Mouse (Mus musculus): ENCODE measurements at regions not wholly inside any gene's neighbourhood (a gene's known extent, or its start where the extent isn't known, plus 50 kb on each side); places are given as distances from the start of the nearest gene placed in this dataset.
A peak's percentile ranks its signal among the peaks of the same experiment; 100 is the strongest.

DNA sequence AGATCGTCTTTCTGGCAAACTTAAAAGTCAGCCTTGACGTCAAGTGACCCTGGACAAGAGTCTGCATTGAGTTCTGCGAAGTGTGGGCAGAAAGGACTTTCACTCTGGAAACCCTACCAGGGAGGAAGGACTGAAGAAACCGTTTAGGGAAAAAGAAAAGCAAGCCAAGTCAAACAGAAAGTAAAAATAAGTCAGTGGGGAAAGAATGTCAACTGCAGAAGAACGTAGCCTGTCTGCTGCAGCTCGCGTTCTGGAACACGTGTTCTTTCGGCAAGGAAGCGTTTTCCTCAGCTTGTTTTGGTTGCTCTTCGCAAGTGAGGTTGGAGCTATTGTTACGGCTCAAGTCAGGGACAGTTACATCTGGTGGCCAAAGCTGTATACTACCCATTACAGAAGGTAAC, 147.1 kb upstream of the Klf6 start:
- H3K27ac ChIP-seq (ENCODE audit: low read length), result peak overlapping the region; percentile 59
- WGBS, result 26% methylated on average over 12 of the region's 12 CpGs
- H3K9ac ChIP-seq (replicated peaks; ENCODE audit: low read length), result 0 out of 2 replicates have a peak overlapping the region, but pooled peaks have one; percentile 7

DNA sequence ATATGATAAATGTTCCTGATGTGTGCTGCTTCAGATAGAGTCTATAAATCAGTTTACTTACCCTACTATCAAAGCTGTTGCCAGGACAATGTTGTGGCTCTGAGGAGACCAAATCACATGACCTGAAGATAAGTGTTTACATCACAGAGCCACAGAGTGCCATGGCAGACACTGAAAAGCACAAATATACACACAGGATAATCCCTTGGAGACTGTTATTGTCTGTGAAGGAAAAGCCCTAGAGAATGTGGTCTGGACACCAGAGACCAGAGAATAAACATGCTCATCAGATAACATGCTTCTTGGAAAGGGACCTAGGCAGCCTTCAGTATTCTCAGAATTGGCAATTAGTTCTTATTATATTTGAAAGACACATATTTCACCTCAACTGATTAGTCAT, 146.5 kb upstream of the Klf6 start:
- Histone ChIP-seq H3K4me1 (ENCODE audit: insufficient read depth, low read length) (peaks cover 7% of the 10 kb centered on the region; the same call in 1 of the 2 replicates), H3K9me3 (ENCODE audit: low read length) (no peaks in the 10 kb centered on the region), H3K4me2 (replicated peaks; ENCODE audit: low read depth, low read length) (peak overlapping the region; percentile 48), H3K4me3 (ENCODE audit: low read length) (no peak overlapping the region), H3K27me3 (ENCODE audit: insufficient read depth, low read length) (no peaks in the 10 kb centered on the region), H3K36me3 (ENCODE audit: insufficient read depth, low read length) (no peaks in the 10 kb centered on the region), H3K27ac (ENCODE audit: low read length) (no peak overlapping the region), H3K9ac (replicated peaks; ENCODE audit: low read length) (no peak overlapping the region)
- no peak for ATAC-seq (ENCODE audit: low FRiP score, low TSS enrichment)

More for the DNA sequence above, 147.1 kb upstream of the Klf6 start:
- H3K4me2 ChIP-seq (replicated peaks; ENCODE audit: low read depth, low read length), result peak overlapping the region; percentile 48
- ATAC-seq (ENCODE audit: low FRiP score, low TSS enrichment), result peak; percentile 51
- H3K4me1 ChIP-seq (ENCODE audit: insufficient read depth, low read length), result peaks cover 7% of the 10 kb centered on the region; the same call in 1 of the 2 replicates
- H3K27me3 ChIP-seq (ENCODE audit: insufficient read depth, low read length), result no peaks in the 10 kb centered on the region
- no peaks in the 10 kb centered on the region for H3K36me3 ChIP-seq (ENCODE audit: insufficient read depth, low read length)
- peak overlapping the region; percentile 32 for H3K4me3 ChIP-seq (ENCODE audit: low read length)
- no peaks in the 10 kb centered on the region for H3K9me3 ChIP-seq (ENCODE audit: low read length)

DNA sequence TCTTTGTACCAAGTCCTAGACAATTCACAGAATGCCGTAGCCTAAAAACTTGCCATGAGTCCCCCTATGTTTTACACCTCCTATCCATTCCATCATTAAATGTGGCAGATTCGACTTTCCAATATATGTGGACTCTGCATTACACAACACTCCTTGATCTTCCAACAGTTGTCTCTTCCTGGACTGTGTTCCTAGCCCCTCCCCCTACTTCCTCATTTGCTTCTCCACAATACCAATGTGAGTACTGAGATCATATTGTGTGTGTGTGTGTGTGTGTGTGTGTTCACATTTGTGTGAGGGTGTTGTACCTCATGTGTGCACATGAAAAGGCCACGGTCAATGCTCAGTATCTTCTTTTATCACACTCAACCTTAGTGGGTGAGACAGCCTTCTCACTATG, 144.5 kb upstream of the Klf6 start:
- Histone ChIP-seq H3K27me3 (ENCODE audit: insufficient read depth, low read length) (no peaks in the 10 kb centered on the region), H3K4me2 (replicated peaks; ENCODE audit: low read depth, low read length) (no peak overlapping the region), H3K4me1 (ENCODE audit: insufficient read depth, low read length) (peaks cover 7% of the 10 kb centered on the region; the same call in 1 of the 2 replicates), H3K9me3 (ENCODE audit: low read length) (no peaks in the 10 kb centered on the region), H3K27ac (ENCODE audit: low read length) (no peak overlapping the region), H3K4me3 (ENCODE audit: low read length) (no peak overlapping the region), H3K36me3 (ENCODE audit: insufficient read depth, low read length) (no peaks in the 10 kb centered on the region), H3K9ac (replicated peaks; ENCODE audit: low read length) (no peak overlapping the region)
- no peak for ATAC-seq (ENCODE audit: low FRiP score, low TSS enrichment)
- WGBS, result 82% methylated on average over 3 of the region's 3 CpGs

DNA sequence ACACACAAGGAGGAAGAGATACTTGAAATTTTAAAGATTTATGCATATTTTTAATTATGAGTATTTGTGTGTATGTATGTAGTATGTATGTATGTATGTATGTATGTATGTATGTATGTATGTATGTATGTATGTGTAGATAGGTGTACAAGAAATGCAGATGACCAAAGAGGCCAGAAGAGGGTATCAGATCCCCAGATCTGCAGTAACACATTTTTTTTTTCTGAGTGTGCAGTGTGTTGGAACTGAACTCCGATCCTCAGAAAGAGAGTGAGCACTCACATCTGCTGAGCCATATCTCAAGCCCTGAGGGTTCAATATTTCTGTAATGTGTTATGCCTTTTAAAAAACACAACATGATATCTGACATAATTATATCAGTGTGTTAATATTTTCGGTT, 138.0 kb upstream of the Klf6 start:
- no peak overlapping the region for H3K4me3 ChIP-seq (ENCODE audit: low read length)
- H3K27ac ChIP-seq (ENCODE audit: low read length), result no peak overlapping the region
- no peaks in the 10 kb centered on the region for H3K4me1 ChIP-seq (ENCODE audit: insufficient read depth, low read length)
- no peak overlapping the region for H3K4me2 ChIP-seq (replicated peaks; ENCODE audit: low read depth, low read length)
- ATAC-seq (ENCODE audit: low FRiP score, low TSS enrichment), result no peak
- no peaks in the 10 kb centered on the region for H3K36me3 ChIP-seq (ENCODE audit: insufficient read depth, low read length)
- H3K9ac ChIP-seq (replicated peaks; ENCODE audit: low read length), result no peak overlapping the region
- WGBS, result 84% methylated on average over 2 of the region's 2 CpGs
- H3K9me3 ChIP-seq (ENCODE audit: low read length), result no peaks in the 10 kb centered on the region
- H3K27me3 ChIP-seq (ENCODE audit: insufficient read depth, low read length), result no peaks in the 10 kb centered on the region

DNA sequence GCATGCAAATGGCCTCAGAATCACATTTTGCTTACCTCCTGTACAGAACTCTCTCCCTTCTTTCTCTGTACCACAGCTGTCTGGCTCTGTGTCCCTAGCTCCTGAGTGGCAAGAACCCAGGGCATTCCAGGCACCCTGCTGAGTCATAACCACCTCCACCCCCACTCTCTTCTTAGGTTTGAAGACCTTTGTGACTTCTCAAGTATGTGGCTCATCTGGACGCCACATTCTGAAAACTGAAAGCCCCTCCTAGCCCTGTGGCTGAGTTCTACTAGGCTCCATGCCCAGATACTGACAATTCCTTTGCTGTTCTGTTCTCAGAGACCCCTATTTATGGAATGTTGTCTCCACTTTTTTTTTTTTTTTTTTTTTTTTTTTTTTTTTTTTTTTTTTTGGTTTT, 136.9 kb upstream of the Klf6 start:
- no peaks in the 10 kb centered on the region for H3K4me1 ChIP-seq (ENCODE audit: insufficient read depth, low read length)
- no peaks in the 10 kb centered on the region for H3K36me3 ChIP-seq (ENCODE audit: insufficient read depth, low read length)
- H3K4me2 ChIP-seq (replicated peaks; ENCODE audit: low read depth, low read length), result no peak overlapping the region
- ATAC-seq (ENCODE audit: low FRiP score, low TSS enrichment), result no peak
- no peak overlapping the region for H3K9ac ChIP-seq (replicated peaks; ENCODE audit: low read length)
- no peaks in the 10 kb centered on the region for H3K27me3 ChIP-seq (ENCODE audit: insufficient read depth, low read length)
- 72% methylated on average over 1 of the region's 1 CpGs for WGBS
- H3K4me3 ChIP-seq (ENCODE audit: low read length), result no peak overlapping the region
- H3K27ac ChIP-seq (ENCODE audit: low read length), result no peak overlapping the region
- no peaks in the 10 kb centered on the region for H3K9me3 ChIP-seq (ENCODE audit: low read length)

DNA sequence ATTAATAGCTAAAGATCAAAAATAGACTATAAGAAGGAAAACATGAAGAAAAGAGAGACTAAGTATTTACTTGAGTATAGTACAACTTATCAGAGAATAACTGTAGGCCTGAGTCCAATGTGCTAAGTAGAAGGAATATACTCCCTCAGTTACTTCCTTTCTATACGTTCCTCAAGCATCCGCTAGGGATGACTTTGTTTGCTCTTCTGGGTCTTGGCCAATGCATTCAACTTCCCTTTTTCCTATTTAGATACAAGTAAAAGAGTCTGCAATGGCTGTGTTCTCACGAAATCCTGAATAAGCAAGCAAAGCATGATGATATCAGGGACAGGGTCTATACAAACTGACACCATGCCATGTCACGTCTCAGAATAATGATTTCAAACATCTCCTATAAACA, 135.3 kb upstream of the Klf6 start:
- 86% methylated on average over 4 of the region's 4 CpGs for WGBS
- ATAC-seq (ENCODE audit: low FRiP score, low TSS enrichment), result no peak

DNA sequence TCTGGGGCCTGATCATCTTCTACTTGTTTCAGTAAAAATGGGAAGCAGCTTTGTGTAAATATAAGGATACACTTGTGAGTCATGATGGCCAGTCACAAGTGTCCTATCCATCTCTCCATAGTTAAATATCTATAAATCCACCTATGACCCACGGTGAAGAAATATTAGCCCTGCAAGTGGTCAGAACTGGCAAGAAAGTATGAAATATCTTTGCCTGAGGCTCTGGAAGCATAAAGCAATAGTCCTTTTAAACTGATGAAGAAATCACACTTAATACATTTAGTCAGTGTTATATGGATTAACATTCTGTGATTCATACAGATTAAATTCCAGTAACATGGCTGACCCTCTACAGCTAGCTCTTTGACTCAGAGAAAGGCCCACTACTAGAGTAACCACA, 134.8 kb upstream of the Klf6 start:
- no peaks in the 10 kb centered on the region for H3K27me3 ChIP-seq (ENCODE audit: insufficient read depth, low read length)
- 100% methylated on average over 1 of the region's 1 CpGs for WGBS
- no peak for ATAC-seq (ENCODE audit: low FRiP score, low TSS enrichment)
- H3K4me2 ChIP-seq (replicated peaks; ENCODE audit: low read depth, low read length), result no peak overlapping the region
- no peaks in the 10 kb centered on the region for H3K36me3 ChIP-seq (ENCODE audit: insufficient read depth, low read length)
- no peaks in the 10 kb centered on the region for H3K9me3 ChIP-seq (ENCODE audit: low read length)
- no peak overlapping the region for H3K27ac ChIP-seq (ENCODE audit: low read length)
- no peak overlapping the region for H3K9ac ChIP-seq (replicated peaks; ENCODE audit: low read length)
- H3K4me3 ChIP-seq (ENCODE audit: low read length), result no peak overlapping the region
- no peaks in the 10 kb centered on the region for H3K4me1 ChIP-seq (ENCODE audit: insufficient read depth, low read length)

More for the DNA sequence above, 135.3 kb upstream of the Klf6 start:
- Histone ChIP-seq H3K27me3 (ENCODE audit: insufficient read depth, low read length) (no peaks in the 10 kb centered on the region), H3K4me2 (replicated peaks; ENCODE audit: low read depth, low read length) (no peak overlapping the region), H3K9ac (replicated peaks; ENCODE audit: low read length) (no peak overlapping the region), H3K36me3 (ENCODE audit: insufficient read depth, low read length) (no peaks in the 10 kb centered on the region), H3K4me3 (ENCODE audit: low read length) (no peak overlapping the region), H3K27ac (ENCODE audit: low read length) (no peak overlapping the region), H3K9me3 (ENCODE audit: low read length) (no peaks in the 10 kb centered on the region), H3K4me1 (ENCODE audit: insufficient read depth, low read length) (no peaks in the 10 kb centered on the region)

DNA sequence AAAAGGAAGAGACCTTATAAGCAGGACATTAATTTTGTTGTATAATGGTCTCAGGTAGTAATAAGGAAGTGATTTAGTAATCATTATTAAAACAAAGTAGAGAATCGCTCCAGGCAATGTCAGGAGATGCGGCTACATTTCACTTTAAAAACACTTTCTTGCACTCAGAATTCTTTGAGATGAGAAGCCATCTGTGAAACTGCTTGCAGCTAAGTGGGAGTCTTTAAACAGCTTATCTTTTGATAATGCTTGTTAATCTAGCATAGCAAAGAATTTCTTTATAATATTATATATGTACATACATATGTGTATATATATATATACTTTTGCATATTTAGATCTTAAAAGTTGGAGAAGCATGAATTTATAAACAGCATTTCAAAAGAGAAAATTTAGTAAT, 133.1 kb upstream of the Klf6 start:
- H3K4me1 ChIP-seq (ENCODE audit: insufficient read depth, low read length), result no peaks in the 10 kb centered on the region
- H3K9me3 ChIP-seq (ENCODE audit: low read length), result no peaks in the 10 kb centered on the region
- H3K4me3 ChIP-seq (ENCODE audit: low read length), result no peak overlapping the region
- WGBS, result 83% methylated on average over 2 of the region's 2 CpGs
- H3K27me3 ChIP-seq (ENCODE audit: insufficient read depth, low read length), result no peaks in the 10 kb centered on the region
- no peak overlapping the region for H3K4me2 ChIP-seq (replicated peaks; ENCODE audit: low read depth, low read length)
- no peak overlapping the region for H3K27ac ChIP-seq (ENCODE audit: low read length)
- no peaks in the 10 kb centered on the region for H3K36me3 ChIP-seq (ENCODE audit: insufficient read depth, low read length)
- no peak for ATAC-seq (ENCODE audit: low FRiP score, low TSS enrichment)
- H3K9ac ChIP-seq (replicated peaks; ENCODE audit: low read length), result no peak overlapping the region

DNA sequence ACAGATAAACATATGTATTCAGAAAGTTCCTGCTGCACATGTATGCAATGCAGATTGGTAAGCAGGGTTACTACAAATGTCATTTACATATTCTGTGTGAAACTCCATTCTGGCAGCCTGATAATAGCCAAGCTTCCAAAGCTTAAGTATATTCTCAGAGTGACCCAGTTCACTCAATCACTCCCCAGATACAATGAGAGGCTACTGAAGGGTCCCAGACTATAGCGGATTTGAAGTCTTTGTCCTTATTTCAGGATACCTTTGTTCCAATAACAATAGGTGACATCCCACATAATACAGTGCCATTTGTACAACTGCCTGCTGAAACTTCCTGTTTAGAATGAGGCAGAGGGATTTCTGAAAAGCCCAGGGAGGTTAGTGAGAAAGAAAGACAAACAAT, 132.5 kb upstream of the Klf6 start:
- H3K9ac ChIP-seq (replicated peaks; ENCODE audit: low read length), result no peak overlapping the region
- H3K4me3 ChIP-seq (ENCODE audit: low read length), result no peak overlapping the region
- ATAC-seq (ENCODE audit: low FRiP score, low TSS enrichment), result no peak
- no peaks in the 10 kb centered on the region for H3K9me3 ChIP-seq (ENCODE audit: low read length)
- 85% methylated on average over 1 of the region's 1 CpGs for WGBS
- no peaks in the 10 kb centered on the region for H3K4me1 ChIP-seq (ENCODE audit: insufficient read depth, low read length)
- H3K27ac ChIP-seq (ENCODE audit: low read length), result no peak overlapping the region
- H3K27me3 ChIP-seq (ENCODE audit: insufficient read depth, low read length), result no peaks in the 10 kb centered on the region
- no peak overlapping the region for H3K4me2 ChIP-seq (replicated peaks; ENCODE audit: low read depth, low read length)
- H3K36me3 ChIP-seq (ENCODE audit: insufficient read depth, low read length), result no peaks in the 10 kb centered on the region

DNA sequence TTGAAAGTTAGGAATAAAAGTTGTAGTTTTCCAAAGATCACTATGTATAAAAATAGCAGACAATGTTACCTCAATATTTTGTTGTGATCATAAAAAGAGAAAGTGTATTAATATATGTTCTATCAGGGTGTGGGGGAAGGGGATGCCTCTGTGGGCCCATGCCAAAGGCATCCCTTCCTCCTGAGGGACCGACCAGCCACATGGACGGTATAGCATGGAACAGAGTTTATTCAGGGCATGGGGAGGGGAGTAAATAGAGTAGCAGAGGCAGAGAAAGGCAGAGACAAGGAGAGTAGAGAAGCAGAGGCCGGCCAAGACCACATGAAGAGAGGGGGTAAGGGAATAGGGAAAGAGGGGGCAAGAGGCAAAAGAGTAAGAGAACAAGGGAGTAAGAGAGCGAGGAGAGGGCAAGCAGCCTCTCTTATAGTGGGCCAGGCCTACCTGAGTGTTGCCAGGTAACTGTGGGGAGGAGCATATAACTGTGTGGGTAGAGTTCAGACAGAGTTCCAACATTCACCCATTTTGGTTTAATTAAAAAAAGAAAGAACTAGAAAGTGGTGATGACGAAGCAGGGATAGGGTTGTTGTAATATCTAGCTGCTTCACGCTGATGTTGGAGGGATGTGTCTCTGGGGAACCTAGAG, 131.7 kb upstream of the Klf6 start:
- Histone ChIP-seq H3K27ac (ENCODE audit: low read length) (no peak overlapping the region), H3K36me3 (ENCODE audit: insufficient read depth, low read length) (no peaks in the 10 kb centered on the region), H3K4me1 (ENCODE audit: insufficient read depth, low read length) (no peaks in the 10 kb centered on the region), H3K27me3 (ENCODE audit: insufficient read depth, low read length) (no peaks in the 10 kb centered on the region), H3K4me3 (ENCODE audit: low read length) (no peak overlapping the region), H3K9me3 (ENCODE audit: low read length) (no peaks in the 10 kb centered on the region), H3K9ac (replicated peaks; ENCODE audit: low read length) (no peak overlapping the region), H3K4me2 (replicated peaks; ENCODE audit: low read depth, low read length) (no peak overlapping the region)
- no peak for ATAC-seq (ENCODE audit: low FRiP score, low TSS enrichment)
- WGBS, result 85% methylated on average over 6 of the region's 6 CpGs
